Mouse (Mus musculus) stomach, postnatal 0 days (tissue): Measurements from ENCODE around the gene Cdk5rap3. TPM values are rescaled to one million over a fixed set of nuclear protein-coding genes. Genes with fewer than 3 reads are reported as not detected.
A peak's percentile ranks its signal among the peaks of the same experiment; 100 is the strongest.

Experiments
- ATAC-seq: fragments of 200-750 bp; cut with Nextera tagmentation; 2 replicates; pipeline ENCODE4 v1.8.0; 2017; ENCODE audit not compliant: low FRiP score, low TSS enrichment
- DNase-seq: peaks from one replicate; pipeline ENCODE4 v3.0.0-alpha.2; 2016; ENCODE audit warnings: low spot score
- H3K27ac ChIP-seq: fragments of 300-500 bp; sonication (generic); replicated peaks from 2 replicates; pipeline ENCODE4 v1.5.1; 2014; ENCODE audit warnings: mild to moderate bottlenecking, control low read depth
- H3K27me3 ChIP-seq: fragments of 300-500 bp; sonication (generic); 2 replicates; pipeline ENCODE4 v1.6.1; 2014; ENCODE audit warnings: low read length; ENCODE audit not compliant: control insufficient read depth, insufficient read depth
- H3K36me3 ChIP-seq: fragments of 300-500 bp; sonication (generic); 2 replicates; pipeline ENCODE4 v1.6.1; 2014; ENCODE audit warnings: low read length, mixed read lengths; ENCODE audit not compliant: control insufficient read depth, insufficient read depth
- H3K4me1 ChIP-seq: fragments of 300-500 bp; sonication (generic); replicated peaks from 2 replicates; pipeline ENCODE4 v1.6.1; 2014; ENCODE audit warnings: antibody characterized with exemption; ENCODE audit not compliant: control insufficient read depth, insufficient read depth
- H3K4me2 ChIP-seq: fragments of 300-500 bp; sonication (generic); replicated peaks from 2 replicates; pipeline ENCODE4 v1.6.1; 2014; ENCODE audit warnings: low read depth, mild to moderate bottlenecking, control low read depth, moderate library complexity
- H3K4me3 ChIP-seq: fragments of 300-500 bp; sonication (generic); 2 replicates; pipeline ENCODE4 v1.5.1; 2014; ENCODE audit warnings: low read depth, low read length, control low read depth
- H3K9ac ChIP-seq: fragments of 300-500 bp; sonication (generic); 2 replicates; pipeline ENCODE4 v1.6.1; 2014; ENCODE audit warnings: mild to moderate bottlenecking, low read length, control low read depth, mixed read lengths
- H3K9me3 ChIP-seq: fragments of 300-500 bp; sonication (generic); 2 replicates; pipeline ENCODE4 v1.6.1; 2016; ENCODE audit warnings: low read length; ENCODE audit not compliant: control insufficient read depth
- CTCF ChIP-seq: IDR thresholded peaks from 2 replicates; pipeline ENCODE4 v1.5.1; 2016; ENCODE audit warnings: antibody characterized with exemption, low read depth, mild to moderate bottlenecking, moderate library complexity
- EP300 ChIP-seq: optimal IDR thresholded peaks from 2 replicates; pipeline ENCODE3; 2016; ENCODE audit warnings: antibody characterized with exemption
- WGBS: fragments of 180-500 bp; shearing (Covaris S2); extraction: QIAGEN DNeasy Blood & Tissue Kit; methylation state at CpG from one replicate; pipeline ENCODE4 v1.1.7; 2014; 5-methylcytosine and 5-hydroxymethylcytosine counted together
- polyA plus RNA-seq: library from polyadenylated mRNA; unstranded; fragments of >200 nt; fragmentation: Nextera tagmentation; extraction: Ambion mirVana; gene quantifications from 2 replicates; pipeline ENCODE4 v1.2.1, GENCODE M21; 2015

The Cdk5rap3 gene
- polyA plus RNA-seq, 1 experiment from 2014 or later = 61.7 TPM

- TF ChIP-seq CTCF = no peak
- no peak for TF ChIP-seq EP300
- DNase-seq (no peak), ATAC-seq (peak; percentile 13; the same call in 1 of the 2 replicates)
- 34% methylated on average over 6 of the region's 6 CpGs for WGBS
- H3K4me1 ChIP-seq = no peaks in the 10 kb centered on the region
- H3K27ac ChIP-seq = peak overlapping the region; percentile 58; the same call in 1 of the 2 replicates
- H3K36me3 ChIP-seq = no peaks in the 10 kb centered on the region
- H3K9me3 ChIP-seq = no peaks in the 10 kb centered on the region
- H3K4me2 ChIP-seq = no peak overlapping the region
- no peak overlapping the region for H3K9ac ChIP-seq
- H3K4me3 ChIP-seq = no peak overlapping the region
- H3K27me3 ChIP-seq = no peaks in the 10 kb centered on the region
Measured at GRCm38 (mm10) chr11:96919003-96919402, 2.7 kb upstream of the Cdk5rap3 start.

GRCm38 (mm10) chr11:96917415-96917814, 1.1 kb upstream of the Cdk5rap3 start:
- H3K36me3 ChIP-seq = no peaks in the 10 kb centered on the region
- H3K27me3 ChIP-seq = no peaks in the 10 kb centered on the region
- H3K9ac ChIP-seq = no peak overlapping the region
- H3K4me2 ChIP-seq = no peak overlapping the region
- no peaks in the 10 kb centered on the region for H3K9me3 ChIP-seq
- H3K4me3 ChIP-seq = no peak overlapping the region
- no peak overlapping the region; the same call in 1 of the 2 replicates for H3K27ac ChIP-seq
- WGBS = 85% methylated on average over 6 of the region's 6 CpGs
- no peaks in the 10 kb centered on the region for H3K4me1 ChIP-seq
- no peak for TF ChIP-seq CTCF
- TF ChIP-seq EP300 = no peak
- ATAC-seq (no peak), DNase-seq (no peak)

- H3K4me3 ChIP-seq = peak overlapping the region; percentile 15; the same call in 1 of the 2 replicates
- peak overlapping the region; percentile 46 for H3K4me2 ChIP-seq
- H3K27ac ChIP-seq = no peak overlapping the region; the same call in 1 of the 2 replicates
- no peaks in the 10 kb centered on the region for H3K9me3 ChIP-seq
- H3K4me1 ChIP-seq = no peaks in the 10 kb centered on the region
- peak; percentile 9 for ATAC-seq
- 26% methylated on average over 12 of the region's 13 CpGs for WGBS
- no peaks in the 10 kb centered on the region for H3K27me3 ChIP-seq
- no peak for DNase-seq
- 0 out of 2 replicates have a peak, but pooled peaks cover 2% of the 10 kb centered on the region for H3K36me3 ChIP-seq
- no peak for TF ChIP-seq CTCF
- TF ChIP-seq EP300 = no peak
- H3K9ac ChIP-seq = 0 out of 2 replicates have a peak overlapping the region, but pooled peaks have one; percentile 23
Measured at GRCm38 (mm10) chr11:96916885-96917396, 645 bp upstream of the Cdk5rap3 start.

GRCm38 (mm10) chr11:96912682-96913081, 3.6 kb downstream of the Cdk5rap3 start:
- Histone ChIP-seq H3K4me3 (no peak overlapping the region), H3K27me3 (no peaks in the 10 kb centered on the region), H3K36me3 (peaks cover 13% of the 10 kb centered on the region; the same call in 1 of the 2 replicates), H3K4me1 (no peaks in the 10 kb centered on the region), H3K27ac (no peak overlapping the region), H3K9ac (no peak overlapping the region), H3K9me3 (no peaks in the 10 kb centered on the region), H3K4me2 (no peak overlapping the region)
- DNase-seq (no peak), ATAC-seq (no peak)
- 85% methylated on average over 11 of the region's 11 CpGs for WGBS
- TF ChIP-seq CTCF (no peak), EP300 (no peak)

GRCm38 (mm10) chr11:96910003-96910402, 6.3 kb downstream of the Cdk5rap3 start:
- no peaks in the 10 kb centered on the region for H3K27me3 ChIP-seq
- WGBS = 32% methylated on average over 7 of the region's 7 CpGs
- DNase-seq = peak; percentile 81
- H3K4me3 ChIP-seq = no peak overlapping the region
- no peak overlapping the region for H3K4me2 ChIP-seq
- H3K9me3 ChIP-seq = no peaks in the 10 kb centered on the region
- peak; percentile 70 for ATAC-seq
- no peaks in the 10 kb centered on the region for H3K4me1 ChIP-seq
- no peak overlapping the region for H3K9ac ChIP-seq
- H3K27ac ChIP-seq = no peak overlapping the region
- H3K36me3 ChIP-seq = peaks cover 19% of the 10 kb centered on the region; the same call in 1 of the 2 replicates
- TF ChIP-seq CTCF (peak; percentile 91), EP300 (no peak)

- WGBS = 89% methylated on average over 12 of the region's 12 CpGs
- H3K27ac ChIP-seq = no peak overlapping the region
- H3K9ac ChIP-seq = no peak overlapping the region
- H3K9me3 ChIP-seq = no peaks in the 10 kb centered on the region
- TF ChIP-seq CTCF = no peak
- TF ChIP-seq EP300 = no peak
- peaks cover 19% of the 10 kb centered on the region; the same call in 1 of the 2 replicates for H3K36me3 ChIP-seq
- H3K27me3 ChIP-seq = no peaks in the 10 kb centered on the region
- DNase-seq = no peak
- H3K4me3 ChIP-seq = no peak overlapping the region
- ATAC-seq = no peak
- no peak overlapping the region for H3K4me2 ChIP-seq
- no peaks in the 10 kb centered on the region for H3K4me1 ChIP-seq
Measured at GRCm38 (mm10) chr11:96908594-96908993, 7.7 kb downstream of the Cdk5rap3 start.
